Mouse (Mus musculus) liver, embryonic 15.5 days (tissue): ENCODE data around the gene Rpl19. TPM values are rescaled to one million over a fixed set of nuclear protein-coding genes. Genes with fewer than 3 reads are reported as not detected.
A peak's percentile ranks its signal among the peaks of the same experiment; 100 is the strongest.

Experiments
- ATAC-seq: fragments of 200-750 bp; cut with Nextera tagmentation; 2 replicates; pipeline ENCODE4 v1.8.0; 2017; ENCODE audit warnings: moderate number of reproducible peaks, mild to moderate bottlenecking, moderate library complexity; ENCODE audit not compliant: insufficient read depth
- H3K27ac ChIP-seq: fragments of 300-500 bp; sonication (generic); replicated peaks from 2 replicates; pipeline ENCODE4 v1.5.1; 2015; ENCODE audit warnings: mild to moderate bottlenecking, inconsistent platforms
- H3K27me3 ChIP-seq: fragments of 300-500 bp; sonication (generic); 2 replicates; pipeline ENCODE4 v1.6.1; 2015; ENCODE audit warnings: mild to moderate bottlenecking, inconsistent platforms
- H3K36me3 ChIP-seq: fragments of 300-500 bp; sonication (generic); replicated peaks from 2 replicates; pipeline ENCODE4 v1.6.1; 2015; ENCODE audit warnings: moderate library complexity, mild to moderate bottlenecking, inconsistent platforms
- H3K4me1 ChIP-seq: fragments of 300-500 bp; sonication (generic); replicated peaks from 2 replicates; pipeline ENCODE4 v1.6.1; 2015; ENCODE audit warnings: inconsistent platforms
- H3K4me2 ChIP-seq: fragments of 300-500 bp; sonication (generic); 2 replicates; pipeline ENCODE4 v1.6.1; 2015; ENCODE audit warnings: moderate library complexity, mild to moderate bottlenecking, inconsistent platforms
- H3K4me3 ChIP-seq: fragments of 300-500 bp; sonication (generic); replicated peaks from 2 replicates; pipeline ENCODE4 v1.5.1; 2015; ENCODE audit warnings: mild to moderate bottlenecking, inconsistent platforms
- H3K9ac ChIP-seq: fragments of 300-500 bp; sonication (generic); 2 replicates; pipeline ENCODE4 v1.6.1; 2015; ENCODE audit warnings: moderate library complexity, mild to moderate bottlenecking, inconsistent platforms
- H3K9me3 ChIP-seq: fragments of 300-500 bp; sonication (generic); replicated peaks from 2 replicates; pipeline ENCODE4 v1.6.1; 2016; ENCODE audit warnings: inconsistent platforms
- WGBS: fragments of 180-500 bp; shearing (Covaris S2); methylation state at CpG from one replicate; pipeline ENCODE4 v1.1.7; 2015; ENCODE audit warnings: mixed read lengths; ENCODE audit not compliant: insufficient replicate concordance; 5-methylcytosine and 5-hydroxymethylcytosine counted together
- polyA plus RNA-seq: library from polyadenylated mRNA; unstranded; fragments of >200 nt; fragmentation: Nextera tagmentation; extraction: Ambion mirVana; gene quantifications from 2 replicates; pipeline ENCODE4 v1.2.1, GENCODE M21; 2015

Gene Rpl19
- polyA plus RNA-seq, 1 experiment from 2014 or later, result 549 TPM

GRCm38 (mm10) chr11:97987551-97988526, 38.7 kb upstream of the Rpl19 start:
- H3K4me1 ChIP-seq, result peaks cover 41% of the 10 kb centered on the region
- peak overlapping the region; percentile 80 for H3K4me2 ChIP-seq
- H3K36me3 ChIP-seq, result no peaks in the 10 kb centered on the region
- no peaks in the 10 kb centered on the region for H3K9me3 ChIP-seq
- ATAC-seq, result peak; percentile 76
- WGBS, result under 1% methylated on average over 42 of the region's 42 CpGs
- H3K4me3 ChIP-seq, result peak overlapping the region; percentile 70
- H3K27me3 ChIP-seq, result peaks cover 54% of the 10 kb centered on the region
- peak overlapping the region; percentile 78 for H3K9ac ChIP-seq
- H3K27ac ChIP-seq, result peak overlapping the region; percentile 87

GRCm38 (mm10) chr11:97988530-97989096, 37.9 kb upstream of the Rpl19 start:
- WGBS, result under 1% methylated on average over 26 of the region's 26 CpGs
- Histone ChIP-seq H3K36me3 (no peaks in the 10 kb centered on the region), H3K9ac (peak overlapping the region; percentile 78), H3K27ac (peak overlapping the region; percentile 87), H3K9me3 (no peaks in the 10 kb centered on the region), H3K4me1 (peaks cover 41% of the 10 kb centered on the region), H3K4me3 (peak overlapping the region; percentile 70), H3K4me2 (peak overlapping the region; percentile 80), H3K27me3 (peaks cover 54% of the 10 kb centered on the region)
- peak; percentile 80 for ATAC-seq

- H3K4me2 ChIP-seq, result peak overlapping the region; percentile 68
- under 1% methylated on average over 13 of the region's 13 CpGs for WGBS
- peak overlapping the region; percentile 6; the same call in 1 of the 2 replicates for H3K9ac ChIP-seq
Measured at GRCm38 (mm10) chr11:97994539-97995100, 31.9 kb upstream of the Rpl19 start.

GRCm38 (mm10) chr11:97995564-97996288, 30.8 kb upstream of the Rpl19 start, which contains the start of gene Arl5c:
Arl5c (minus strand) TSS chr11:97996181.
- peak; percentile 16; the same call in 1 of the 2 replicates for ATAC-seq

More at GRCm38 (mm10) chr11:97994539-97995100, 31.9 kb upstream of the Rpl19 start:
- H3K36me3 ChIP-seq, result no peaks in the 10 kb centered on the region
- peak; percentile 51 for ATAC-seq
- H3K27ac ChIP-seq, result no peak overlapping the region
- H3K9me3 ChIP-seq, result no peaks in the 10 kb centered on the region
- peaks cover 52% of the 10 kb centered on the region for H3K4me1 ChIP-seq
- peak overlapping the region; percentile 48 for H3K4me3 ChIP-seq
- peaks cover 44% of the 10 kb centered on the region for H3K27me3 ChIP-seq

GRCm38 (mm10) chr11:97996691-97997090, 29.8 kb upstream of the Rpl19 start:
- H3K36me3 ChIP-seq, result no peaks in the 10 kb centered on the region
- no peaks in the 10 kb centered on the region for H3K9me3 ChIP-seq
- H3K4me2 ChIP-seq, result no peak overlapping the region
- H3K9ac ChIP-seq, result no peak overlapping the region
- peaks cover 53% of the 10 kb centered on the region for H3K4me1 ChIP-seq
- 32% methylated on average over 1 of the region's 1 CpGs for WGBS
- H3K27ac ChIP-seq, result 0 out of 2 replicates have a peak overlapping the region, but pooled peaks have one; percentile 20
- ATAC-seq, result no peak
- peaks cover 55% of the 10 kb centered on the region for H3K27me3 ChIP-seq
- H3K4me3 ChIP-seq, result no peak overlapping the region

More at GRCm38 (mm10) chr11:97995564-97996288, 30.8 kb upstream of the Rpl19 start, which contains the start of gene Arl5c:
- H3K9me3 ChIP-seq, result no peaks in the 10 kb centered on the region
- no peaks in the 10 kb centered on the region for H3K36me3 ChIP-seq
- peak within 1 kb of the TSS; percentile 68 for H3K4me2 ChIP-seq
- H3K4me1 ChIP-seq, result peaks cover 52% of the 10 kb centered on the region
- peak within 1 kb of the TSS; percentile 48 for H3K4me3 ChIP-seq
- H3K9ac ChIP-seq, result peak within 1 kb of the TSS; percentile 18; the same call in 1 of the 2 replicates
- 2% methylated on average over 26 of the region's 26 CpGs for WGBS
- peaks cover 45% of the 10 kb centered on the region for H3K27me3 ChIP-seq
- 0 out of 2 replicates have a peak within 1 kb of the TSS, but pooled peaks have one; percentile 20 for H3K27ac ChIP-seq

GRCm38 (mm10) chr11:97997387-97997960, 29.0 kb upstream of the Rpl19 start:
- Histone ChIP-seq H3K27ac (0 out of 2 replicates have a peak overlapping the region, but pooled peaks have one; percentile 20), H3K4me1 (peaks cover 57% of the 10 kb centered on the region), H3K4me3 (no peak overlapping the region), H3K36me3 (no peaks in the 10 kb centered on the region), H3K9me3 (no peaks in the 10 kb centered on the region), H3K9ac (no peak overlapping the region), H3K4me2 (no peak overlapping the region), H3K27me3 (peaks cover 58% of the 10 kb centered on the region)
- WGBS, result 62% methylated on average over 8 of the region's 8 CpGs
- ATAC-seq, result no peak

- H3K4me1 ChIP-seq, result peaks cover 65% of the 10 kb centered on the region
- no peak overlapping the region for H3K27ac ChIP-seq
- no peak overlapping the region for H3K9ac ChIP-seq
- ATAC-seq, result no peak
- 61% methylated on average over 11 of the region's 11 CpGs for WGBS
- no peak overlapping the region for H3K4me2 ChIP-seq
- no peaks in the 10 kb centered on the region for H3K9me3 ChIP-seq
- H3K4me3 ChIP-seq, result no peak overlapping the region
- no peaks in the 10 kb centered on the region for H3K36me3 ChIP-seq
- H3K27me3 ChIP-seq, result peaks cover 65% of the 10 kb centered on the region
Measured at GRCm38 (mm10) chr11:97998074-97998793, 28.3 kb upstream of the Rpl19 start.

GRCm38 (mm10) chr11:97998898-97999608, 27.5 kb upstream of the Rpl19 start:
- no peak overlapping the region for H3K27ac ChIP-seq
- H3K27me3 ChIP-seq, result peaks cover 71% of the 10 kb centered on the region
- H3K4me1 ChIP-seq, result peaks cover 67% of the 10 kb centered on the region
- H3K9me3 ChIP-seq, result no peaks in the 10 kb centered on the region
- ATAC-seq, result no peak
- H3K4me3 ChIP-seq, result no peak overlapping the region
- no peaks in the 10 kb centered on the region for H3K36me3 ChIP-seq
- H3K4me2 ChIP-seq, result no peak overlapping the region
- no peak overlapping the region for H3K9ac ChIP-seq
- 21% methylated on average over 7 of the region's 7 CpGs for WGBS

GRCm38 (mm10) chr11:97999748-98000147, 26.8 kb upstream of the Rpl19 start:
- H3K9me3 ChIP-seq, result no peaks in the 10 kb centered on the region
- no peak overlapping the region for H3K9ac ChIP-seq
- H3K4me3 ChIP-seq, result no peak overlapping the region
- H3K27me3 ChIP-seq, result peaks cover 78% of the 10 kb centered on the region
- ATAC-seq, result no peak
- H3K4me2 ChIP-seq, result no peak overlapping the region; the same call in 1 of the 2 replicates
- peaks cover 60% of the 10 kb centered on the region for H3K4me1 ChIP-seq
- H3K36me3 ChIP-seq, result no peaks in the 10 kb centered on the region
- WGBS, result 43% methylated on average over 5 of the region's 5 CpGs
- H3K27ac ChIP-seq, result 0 out of 2 replicates have a peak overlapping the region, but pooled peaks have one; percentile 9
